Mouse (Mus musculus) MEL (cell line): ENCODE measurements at regions not wholly inside any gene's neighbourhood (a gene's known extent, or its start where the extent isn't known, plus 50 kb on each side); places are given as distances from the start of the nearest gene placed in this dataset.

ENCODE experiments used
- DNase-seq: peaks from one replicate; pipeline ENCODE4 v3.0.0; 2011; ENCODE audit warnings: low read depth, low spot score
- H3K27ac ChIP-seq: 2 replicates; pipeline ENCODE4 v1.5.1; 2012; ENCODE audit warnings: low read depth, mild to moderate bottlenecking, control low read depth, low read length, moderate library complexity; ENCODE audit not compliant: control insufficient read depth
- H3K27me3 ChIP-seq, 2 experiments: fragments of 150-350 bp in 1 of 2; sonication (generic) in 1 of 2; 2 replicates each; pipeline ENCODE4 v1.6.1; 2012; ENCODE audit warnings: low read length in 2 of 2, mild to moderate bottlenecking in 2 of 2, improper control_type of control experiment in 1 of 2, moderate library complexity in 1 of 2; ENCODE audit not compliant: insufficient read depth in 2 of 2, control insufficient read depth in 1 of 2
- H3K36me3 ChIP-seq, 2 experiments: 2 replicates each; pipeline ENCODE4 v1.6.1; 2012 to 2014; ENCODE audit warnings: low read length in 2 of 2, improper control_type of control experiment in 1 of 2, inconsistent platforms in 1 of 2, mild to moderate bottlenecking in 1 of 2; ENCODE audit not compliant: insufficient read depth in 2 of 2, control insufficient read depth in 1 of 2
- H3K4me1 ChIP-seq, 2 experiments: fragments of 150-350 bp in 1 of 2; sonication (generic) in 1 of 2; 2 replicates each; pipeline ENCODE4 v1.6.1; 2012; ENCODE audit warnings: low read length in 2 of 2, improper control_type of control experiment in 1 of 2, mild to moderate bottlenecking in 1 of 2; ENCODE audit not compliant: insufficient read depth in 2 of 2, control insufficient read depth in 1 of 2
- H3K4me3 ChIP-seq, 2 experiments: fragments of 150-350 bp in 1 of 2; sonication (generic) in 1 of 2; 2 replicates each; pipeline ENCODE4 v1.5.1; 2012; ENCODE audit warnings: low read depth in 2 of 2, low read length in 2 of 2, mild to moderate bottlenecking in 2 of 2, moderate library complexity in 2 of 2, control low read depth in 1 of 2, improper control_type of control experiment in 1 of 2; ENCODE audit not compliant: control insufficient read depth in 1 of 2, insufficient read depth in 1 of 2
- H3K79me2 ChIP-seq: 2 replicates; pipeline ENCODE4 v1.6.1; 2012; ENCODE audit warnings: mild to moderate bottlenecking, low read length, moderate library complexity; ENCODE audit not compliant: control insufficient read depth, poor library complexity, insufficient read depth
- H3K9ac ChIP-seq: 2 replicates; pipeline ENCODE4 v1.6.1; 2012; ENCODE audit warnings: low read depth, mild to moderate bottlenecking, control low read depth, low read length, moderate library complexity; ENCODE audit not compliant: control insufficient read depth, poor library complexity, severe bottlenecking
- H3K9me3 ChIP-seq: fragments of 150-350 bp; sonication (generic); replicated peaks from 2 replicates; pipeline ENCODE4 v1.6.1; 2012; ENCODE audit warnings: mild to moderate bottlenecking, low read length, improper control_type of control experiment, moderate library complexity; ENCODE audit not compliant: insufficient read depth
- CHD2 ChIP-seq: IDR thresholded peaks from 2 replicates; pipeline ENCODE4 v1.6.1; 2011; ENCODE audit warnings: low read length, improper control_type of control experiment
- CTCF ChIP-seq, 3 experiments: IDR thresholded peaks in 2 of 3; conservative IDR thresholded peaks in 1 of 3; 2 replicates each; pipeline ENCODE4 v1.5.1; 2011 to 2012; ENCODE audit warnings: low read length in 3 of 3, low read depth in 2 of 3, mild to moderate bottlenecking in 2 of 3, improper control_type of control experiment in 1 of 3, inconsistent platforms in 1 of 3, mixed read lengths in 1 of 3, moderate library complexity in 1 of 3; ENCODE audit not compliant: control insufficient read depth in 1 of 3, insufficient read depth in 1 of 3, poor library complexity in 1 of 3, severe bottlenecking in 1 of 3
- E2F4 ChIP-seq: IDR thresholded peaks from 2 replicates; pipeline ENCODE4 v1.6.1; 2011; ENCODE audit warnings: low read depth, low read length, improper control_type of control experiment, borderline replicate concordance
- ELF1 ChIP-seq: IDR thresholded peaks from 2 replicates; pipeline ENCODE4 v1.6.1; 2014; ENCODE audit warnings: low read depth, mild to moderate bottlenecking, inconsistent platforms, low read length, improper control_type of control experiment, moderate library complexity
- EP300 ChIP-seq, 2 experiments: IDR thresholded peaks; 2 replicates each; pipeline ENCODE4 v1.6.1; 2011; ENCODE audit warnings: improper control_type of control experiment in 2 of 2, low read length in 2 of 2, low read depth in 1 of 2, mild to moderate bottlenecking in 1 of 2
- GABPA ChIP-seq: IDR thresholded peaks from 2 replicates; pipeline ENCODE4 v1.6.1; 2012; ENCODE audit warnings: low read depth, mild to moderate bottlenecking, inconsistent platforms, low read length, improper control_type of control experiment, moderate library complexity
- KAT2A ChIP-seq: conservative IDR thresholded peaks from 2 replicates; pipeline ENCODE4 v1.6.1; 2012; ENCODE audit warnings: low read depth, low read length, improper control_type of control experiment, inconsistent platforms
- MAFK ChIP-seq: IDR thresholded peaks from 2 replicates; pipeline ENCODE4 v1.6.1; 2011; ENCODE audit warnings: low read depth, mild to moderate bottlenecking, low read length, improper control_type of control experiment, borderline replicate concordance
- MAZ ChIP-seq: IDR thresholded peaks from 2 replicates; pipeline ENCODE4 v1.6.1; 2012; ENCODE audit warnings: low read depth, mild to moderate bottlenecking, inconsistent platforms, low read length, improper control_type of control experiment
- MYC ChIP-seq: IDR thresholded peaks from 2 replicates; pipeline ENCODE4 v1.6.1; 2011; ENCODE audit warnings: low read depth, mild to moderate bottlenecking, low read length, improper control_type of control experiment, moderate library complexity
- NELFE ChIP-seq: IDR thresholded peaks from 2 replicates; pipeline ENCODE4 v1.6.1; 2011; ENCODE audit warnings: low read depth, low read length, improper control_type of control experiment
- POLR2A ChIP-seq, 2 experiments: IDR thresholded peaks; 2 replicates each; pipeline ENCODE4 v1.6.1; 2011 to 2012; ENCODE audit warnings: low read length in 2 of 2, mild to moderate bottlenecking in 2 of 2, control low read depth in 1 of 2, improper control_type of control experiment in 1 of 2, low read depth in 1 of 2, moderate library complexity in 1 of 2; ENCODE audit not compliant: control insufficient read depth in 1 of 2, insufficient read depth in 1 of 2, poor library complexity in 1 of 2
- RAD21 ChIP-seq: IDR thresholded peaks from 2 replicates; pipeline ENCODE4 v1.6.1; 2011; ENCODE audit warnings: mild to moderate bottlenecking, low read depth, low read length, improper control_type of control experiment
- RCOR1 ChIP-seq: IDR thresholded peaks from 2 replicates; pipeline ENCODE4 v1.6.1; 2012; ENCODE audit warnings: low read depth, mild to moderate bottlenecking, inconsistent platforms, low read length, improper control_type of control experiment
- SIN3A ChIP-seq: IDR thresholded peaks from 2 replicates; pipeline ENCODE4 v1.6.1; 2012; ENCODE audit warnings: low read length, improper control_type of control experiment, inconsistent platforms
- SMC3 ChIP-seq: IDR thresholded peaks from 2 replicates; pipeline ENCODE4 v1.6.1; 2011; ENCODE audit warnings: low read depth, low read length, improper control_type of control experiment
- UBTF ChIP-seq: IDR thresholded peaks from 2 replicates; pipeline ENCODE4 v1.6.1; 2012; ENCODE audit warnings: low read depth, mild to moderate bottlenecking, inconsistent platforms, low read length, improper control_type of control experiment, moderate library complexity, borderline replicate concordance; ENCODE audit not compliant: insufficient read depth
- USF1 ChIP-seq: IDR thresholded peaks from 2 replicates; pipeline ENCODE4 v1.6.1; 2014; ENCODE audit warnings: low read depth, mild to moderate bottlenecking, inconsistent platforms, low read length, improper control_type of control experiment, moderate library complexity
- ZC3H11A ChIP-seq: IDR thresholded peaks from 2 replicates; pipeline ENCODE4 v1.6.1; 2012; ENCODE audit warnings: low read depth, mild to moderate bottlenecking, inconsistent platforms, low read length, improper control_type of control experiment
- ZKSCAN1 ChIP-seq: IDR thresholded peaks from 2 replicates; pipeline ENCODE4 v1.6.1; 2012; ENCODE audit warnings: low read depth, mild to moderate bottlenecking, inconsistent platforms, low read length, improper control_type of control experiment, moderate library complexity

DNA sequence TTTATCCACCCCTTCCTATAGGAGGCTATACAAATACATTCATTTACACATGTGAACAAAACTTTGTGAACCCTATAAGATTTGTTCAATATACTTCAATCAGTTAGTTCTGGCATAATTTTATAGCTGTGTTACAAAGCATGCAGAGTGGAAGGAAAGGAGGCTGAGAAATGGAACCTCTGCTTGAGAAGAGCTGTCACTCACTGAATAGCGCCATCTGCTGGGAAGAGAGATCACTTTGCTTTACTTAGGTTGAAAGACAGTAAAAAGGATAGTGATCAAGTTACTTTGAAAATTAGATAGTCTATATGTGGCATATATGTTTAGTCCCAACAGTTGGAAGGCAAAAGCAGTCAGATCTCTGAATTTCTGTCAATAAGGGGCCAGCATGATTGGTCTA is 1824.8 kb downstream of the AI429214 start:
- Histone ChIP-seq H3K27ac (no peak overlapping the region), H3K4me1 (no peaks in the 10 kb centered on the region), H3K36me3 (no peaks in the 10 kb centered on the region), H3K79me2 (no peaks in the 10 kb centered on the region), H3K9ac (no peak overlapping the region), H3K4me3 (no peak overlapping the region), H3K9me3 (no peaks in the 10 kb centered on the region), H3K27me3 (no peaks in the 10 kb centered on the region)
- DNase-seq = peak; percentile 49
- TF ChIP-seq EP300 (IDR thresholded peaks at IDR 0.05; ENCODE audit: low read depth in 1 of 2, low read length in 2 of 2) = no peak
- TF ChIP-seq CTCF (IDR thresholded peaks at IDR 0.05 in 2 of 3, conservative IDR thresholded peaks at IDR 0.05 in 1 of 3; ENCODE audit: control insufficient read depth in 1 of 3, insufficient read depth in 1 of 3, low read depth in 2 of 3, low read length in 3 of 3, poor library complexity in 1 of 3, severe bottlenecking in 1 of 3) = peak; percentile 34 to 51 (median 45); a peak in 5 of 6 replicates
- TF ChIP-seq E2F4 = no peak
- TF ChIP-seq POLR2A (IDR thresholded peaks at IDR 0.05; ENCODE audit: control insufficient read depth in 1 of 2, insufficient read depth in 1 of 2, low read depth in 1 of 2, low read length in 2 of 2, poor library complexity in 1 of 2) = no peak
- TF ChIP-seq SIN3A = no peak
- TF ChIP-seq MAZ = no peak
- peak; percentile 34 for TF ChIP-seq RAD21
- TF ChIP-seq SMC3 = peak; percentile 64
- TF ChIP-seq ZC3H11A = peak; percentile 17; the same call in 1 of the 2 replicates

DNA sequence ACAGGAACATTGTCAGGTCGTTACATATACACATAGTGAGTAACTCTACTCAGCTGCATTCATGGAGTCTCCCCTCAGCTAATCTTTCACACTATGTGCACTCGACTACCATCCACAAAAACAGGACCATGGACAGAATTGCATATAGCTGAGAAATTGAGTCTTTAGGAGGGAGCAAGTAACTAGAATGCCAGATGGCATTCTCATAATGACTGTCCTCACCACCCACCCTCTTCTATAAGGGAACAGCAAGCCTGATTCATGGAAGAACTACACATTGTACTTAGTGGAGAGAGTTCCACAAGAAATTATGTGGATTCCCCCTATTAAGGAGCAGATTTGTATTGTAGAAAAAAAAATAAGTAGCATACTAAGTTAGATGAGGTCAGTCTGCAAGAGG is 1813.4 kb upstream of the Adam24 start:
- Histone ChIP-seq H3K4me1 (no peaks in the 10 kb centered on the region), H3K27me3 (no peaks in the 10 kb centered on the region), H3K9ac (no peak overlapping the region), H3K36me3 (no peaks in the 10 kb centered on the region), H3K79me2 (no peaks in the 10 kb centered on the region), H3K9me3 (no peaks in the 10 kb centered on the region), H3K27ac (no peak overlapping the region), H3K4me3 (no peak overlapping the region)
- no peak for TF ChIP-seq NELFE
- TF ChIP-seq CTCF (IDR thresholded peaks at IDR 0.05 in 2 of 3, conservative IDR thresholded peaks at IDR 0.05 in 1 of 3; ENCODE audit: control insufficient read depth in 1 of 3, insufficient read depth in 1 of 3, low read depth in 2 of 3, low read length in 3 of 3, poor library complexity in 1 of 3, severe bottlenecking in 1 of 3) = no peak
- TF ChIP-seq UBTF = no peak
- TF ChIP-seq EP300 (IDR thresholded peaks at IDR 0.05; ENCODE audit: low read depth in 1 of 2, low read length in 2 of 2) = no peak
- no peak for TF ChIP-seq RCOR1
- TF ChIP-seq MAZ = no peak
- TF ChIP-seq MYC = no peak
- no peak for TF ChIP-seq USF1
- TF ChIP-seq RAD21 = no peak
- TF ChIP-seq ELF1 = no peak
- TF ChIP-seq CHD2 = no peak
- no peak for TF ChIP-seq GABPA
- TF ChIP-seq MAFK = no peak
- no peak for TF ChIP-seq ZKSCAN1
- no peak for TF ChIP-seq KAT2A
- no peak for DNase-seq
